Mouse (Mus musculus): ENCODE measurements around the gene Nfkbiz. TPM values are rescaled to one million over a fixed set of nuclear protein-coding genes. Genes with fewer than 3 reads are reported as not detected.
"Not testable (repeated sequence)": the region's sequence is repeated elsewhere in the genome, so short reads cannot be mapped to it uniquely, and the experiment has no call there.

Gene Nfkbiz
- polyA plus RNA-seq, 1 experiment from 2014 or later = 0.99 TPM

DNA sequence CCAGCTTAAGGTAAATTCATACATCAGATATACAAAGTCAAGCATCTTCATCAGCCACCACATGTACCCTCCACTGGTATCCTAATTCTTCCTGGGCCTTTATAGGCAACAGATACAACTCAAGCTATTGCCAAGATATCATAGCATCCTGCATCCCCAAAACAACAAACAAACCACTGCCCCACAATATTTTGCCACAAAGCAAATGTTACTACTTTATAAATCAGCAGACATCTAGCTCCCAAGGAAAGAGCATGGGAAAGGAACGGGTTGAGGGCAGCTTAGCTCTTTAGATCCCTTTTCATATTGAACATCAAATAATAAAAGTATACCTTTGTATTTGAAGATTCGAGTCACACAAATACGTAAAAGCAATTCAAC lies 580 bp downstream of the Nfkbiz start:
- Histone ChIP-seq H3K4me3 (ENCODE audit: low read depth, low read length) (peak overlapping the region; percentile 66), H3K4me2 (ENCODE audit: low read length) (peak overlapping the region; percentile 67), H3K9ac (ENCODE audit: low read length) (peak overlapping the region; percentile 73), H3K4me1 (ENCODE audit: control insufficient read depth, insufficient read depth, low read length) (no peaks in the 10 kb centered on the region), H3K9me3 (replicated peaks; ENCODE audit: control insufficient read depth, low read length) (no peaks in the 10 kb centered on the region), H3K27ac (ENCODE audit: low read depth, low read length) (no peak overlapping the region), H3K27me3 (replicated peaks; ENCODE audit: control insufficient read depth, insufficient read depth, low read length) (no peaks in the 10 kb centered on the region), H3K36me3 (ENCODE audit: control insufficient read depth, insufficient read depth, low read length) (no peaks in the 10 kb centered on the region)
- DNase-seq (ENCODE audit: low spot score) (no peak), ATAC-seq (no peak)
- WGBS = 2% methylated on average over 3 of the region's 3 CpGs

DNA sequence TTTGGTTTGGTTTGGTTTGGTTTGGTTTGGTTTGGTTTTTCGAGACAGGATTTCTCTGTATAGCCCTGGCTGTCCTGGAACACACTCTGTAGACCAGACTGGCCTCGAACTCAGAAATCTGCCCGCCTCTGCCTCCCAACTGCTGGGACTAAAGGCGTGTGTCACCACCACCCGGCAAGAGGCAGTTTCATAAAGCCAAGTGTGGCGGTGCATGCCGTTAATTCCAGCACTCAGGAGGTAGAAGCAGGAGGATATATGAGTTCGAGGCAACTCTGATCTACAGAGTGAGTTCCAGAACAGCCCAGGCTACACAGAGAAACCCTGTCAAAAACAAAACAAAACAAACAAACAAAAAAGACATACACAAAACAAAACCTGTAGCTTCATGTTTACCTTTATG lies 1.0 kb downstream of the Nfkbiz start:
- Histone ChIP-seq H3K4me3 (ENCODE audit: low read depth, low read length) (peak overlapping the region; percentile 66; the same call in 1 of the 2 replicates), H3K4me2 (ENCODE audit: low read length) (peak overlapping the region; percentile 67)
- not testable (repeated sequence) for H3K9ac ChIP-seq (ENCODE audit: low read length); H3K9me3 ChIP-seq (replicated peaks; ENCODE audit: control insufficient read depth, low read length); H3K4me1 ChIP-seq (ENCODE audit: control insufficient read depth, insufficient read depth, low read length); H3K27ac ChIP-seq (ENCODE audit: low read depth, low read length); H3K36me3 ChIP-seq (ENCODE audit: control insufficient read depth, insufficient read depth, low read length); DNase-seq (ENCODE audit: low spot score); ATAC-seq; H3K27me3 ChIP-seq (replicated peaks; ENCODE audit: control insufficient read depth, insufficient read depth, low read length)
- WGBS = 93% methylated on average over 8 of the region's 8 CpGs

DNA sequence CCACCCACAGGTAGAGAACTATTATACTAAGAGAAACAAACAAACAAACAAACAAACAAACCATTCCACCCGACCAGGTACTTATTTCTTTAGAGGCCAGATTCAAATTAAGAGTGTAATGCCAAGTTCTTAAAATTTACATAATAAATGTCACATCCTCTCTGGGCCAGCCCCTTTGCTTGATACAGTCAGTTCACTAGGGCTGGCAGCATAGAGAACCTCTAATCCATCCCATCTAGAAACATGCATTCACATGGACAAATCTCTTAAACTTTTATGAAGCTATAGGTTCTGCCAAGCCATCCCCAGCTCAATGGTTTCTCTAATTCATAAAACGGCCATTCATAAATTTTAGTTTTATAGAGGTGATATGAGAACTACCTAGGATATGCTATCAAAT lies 1.5 kb downstream of the Nfkbiz start:
- DNase-seq (ENCODE audit: low spot score) = no peak
- 72% methylated on average over 2 of the region's 2 CpGs for WGBS
- Histone ChIP-seq H3K27me3 (replicated peaks; ENCODE audit: control insufficient read depth, insufficient read depth, low read length) (no peaks in the 10 kb centered on the region), H3K9ac (ENCODE audit: low read length) (no peak overlapping the region), H3K4me2 (ENCODE audit: low read length) (no peak overlapping the region), H3K27ac (ENCODE audit: low read depth, low read length) (no peak overlapping the region), H3K4me3 (ENCODE audit: low read depth, low read length) (no peak overlapping the region), H3K4me1 (ENCODE audit: control insufficient read depth, insufficient read depth, low read length) (no peaks in the 10 kb centered on the region), H3K36me3 (ENCODE audit: control insufficient read depth, insufficient read depth, low read length) (no peaks in the 10 kb centered on the region), H3K9me3 (replicated peaks; ENCODE audit: control insufficient read depth, low read length) (no peaks in the 10 kb centered on the region)
- ATAC-seq = no peak

DNA sequence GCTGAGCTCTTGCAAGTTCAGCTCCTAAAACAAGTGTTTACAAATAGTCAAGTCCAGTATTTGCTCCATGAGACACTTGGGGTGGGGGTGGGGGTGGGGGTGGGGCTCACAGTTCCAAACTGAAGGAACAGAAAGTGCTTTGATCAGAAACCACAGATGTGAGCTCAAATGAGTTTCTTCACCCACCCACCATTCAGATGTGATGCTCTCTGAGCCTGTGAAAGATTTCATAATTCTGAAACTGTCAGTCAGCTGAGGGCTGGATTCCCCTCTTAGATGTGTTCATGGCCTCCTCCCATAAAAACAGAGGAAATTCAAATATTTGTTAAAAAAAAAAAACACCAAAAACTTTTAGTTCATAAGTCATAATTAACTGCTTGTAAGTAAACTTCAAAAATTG lies 2.9 kb downstream of the Nfkbiz start:
- H3K4me1 ChIP-seq (ENCODE audit: control insufficient read depth, insufficient read depth, low read length) = no peaks in the 10 kb centered on the region
- DNase-seq (ENCODE audit: low spot score) (no peak), ATAC-seq (no peak)
- no peak overlapping the region for H3K4me2 ChIP-seq (ENCODE audit: low read length)
- H3K9me3 ChIP-seq (replicated peaks; ENCODE audit: control insufficient read depth, low read length) = no peaks in the 10 kb centered on the region
- H3K36me3 ChIP-seq (ENCODE audit: control insufficient read depth, insufficient read depth, low read length) = no peaks in the 10 kb centered on the region
- H3K27me3 ChIP-seq (replicated peaks; ENCODE audit: control insufficient read depth, insufficient read depth, low read length) = no peaks in the 10 kb centered on the region
- no peak overlapping the region for H3K9ac ChIP-seq (ENCODE audit: low read length)
- no peak overlapping the region for H3K27ac ChIP-seq (ENCODE audit: low read depth, low read length)
- H3K4me3 ChIP-seq (ENCODE audit: low read depth, low read length) = no peak overlapping the region

DNA sequence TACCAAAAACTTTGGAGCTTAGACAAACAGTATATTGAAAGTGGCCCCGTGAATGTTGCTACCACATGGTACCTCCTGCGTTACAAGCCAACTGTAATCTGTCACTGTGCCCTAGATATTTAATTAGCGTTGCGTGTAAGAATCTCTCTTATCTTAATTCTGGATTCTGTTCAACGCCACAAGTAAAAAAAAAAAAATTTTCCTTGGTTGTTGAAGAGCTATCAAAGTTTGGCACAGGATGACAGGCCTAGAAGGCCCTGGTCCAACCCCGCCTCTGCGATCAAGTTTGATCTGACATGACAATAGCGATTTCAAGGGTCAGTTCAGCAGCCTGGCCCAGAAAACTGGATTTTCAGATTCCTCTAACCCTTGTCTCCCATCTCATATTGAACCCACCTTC lies 6.1 kb downstream of the Nfkbiz start:
- DNase-seq (ENCODE audit: low spot score) = no peak
- H3K4me1 ChIP-seq (ENCODE audit: control insufficient read depth, insufficient read depth, low read length) = no peaks in the 10 kb centered on the region
- no peaks in the 10 kb centered on the region for H3K27me3 ChIP-seq (replicated peaks; ENCODE audit: control insufficient read depth, insufficient read depth, low read length)
- H3K9me3 ChIP-seq (replicated peaks; ENCODE audit: control insufficient read depth, low read length) = no peaks in the 10 kb centered on the region
- ATAC-seq = no peak
- H3K9ac ChIP-seq (ENCODE audit: low read length) = no peak overlapping the region
- WGBS = 89% methylated on average over 8 of the region's 8 CpGs
- no peak overlapping the region for H3K4me3 ChIP-seq (ENCODE audit: low read depth, low read length)
- no peak overlapping the region for H3K27ac ChIP-seq (ENCODE audit: low read depth, low read length)
- no peak overlapping the region for H3K4me2 ChIP-seq (ENCODE audit: low read length)
- no peaks in the 10 kb centered on the region for H3K36me3 ChIP-seq (ENCODE audit: control insufficient read depth, insufficient read depth, low read length)

DNA sequence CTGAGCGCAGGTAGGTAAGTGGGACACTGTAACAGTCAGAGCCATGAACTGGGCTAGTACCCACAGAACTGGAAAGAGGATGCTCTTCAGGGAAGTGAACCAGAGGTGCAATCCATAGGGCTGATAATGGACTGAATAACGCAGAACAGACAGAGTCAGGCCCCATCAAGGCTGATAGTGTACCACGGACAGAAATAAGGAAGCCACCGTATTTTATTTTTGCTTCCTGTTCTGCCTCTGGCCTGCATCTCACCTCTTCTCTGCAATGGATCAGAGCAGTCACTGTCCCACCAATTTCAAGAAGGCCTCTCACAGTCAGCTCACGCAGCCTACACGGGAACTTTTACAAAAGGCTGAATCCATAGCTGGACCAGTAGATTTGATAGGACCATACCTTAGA lies 6.7 kb downstream of the Nfkbiz start:
- ATAC-seq = no peak
- WGBS = 94% methylated on average over 6 of the region's 6 CpGs
- Histone ChIP-seq H3K4me1 (ENCODE audit: control insufficient read depth, insufficient read depth, low read length) (no peaks in the 10 kb centered on the region), H3K9ac (ENCODE audit: low read length) (no peak overlapping the region), H3K27me3 (replicated peaks; ENCODE audit: control insufficient read depth, insufficient read depth, low read length) (no peaks in the 10 kb centered on the region), H3K9me3 (replicated peaks; ENCODE audit: control insufficient read depth, low read length) (no peaks in the 10 kb centered on the region), H3K4me3 (ENCODE audit: low read depth, low read length) (no peak overlapping the region), H3K27ac (ENCODE audit: low read depth, low read length) (no peak overlapping the region), H3K36me3 (ENCODE audit: control insufficient read depth, insufficient read depth, low read length) (no peaks in the 10 kb centered on the region), H3K4me2 (ENCODE audit: low read length) (no peak overlapping the region)
- DNase-seq (ENCODE audit: low spot score) = no peak

DNA sequence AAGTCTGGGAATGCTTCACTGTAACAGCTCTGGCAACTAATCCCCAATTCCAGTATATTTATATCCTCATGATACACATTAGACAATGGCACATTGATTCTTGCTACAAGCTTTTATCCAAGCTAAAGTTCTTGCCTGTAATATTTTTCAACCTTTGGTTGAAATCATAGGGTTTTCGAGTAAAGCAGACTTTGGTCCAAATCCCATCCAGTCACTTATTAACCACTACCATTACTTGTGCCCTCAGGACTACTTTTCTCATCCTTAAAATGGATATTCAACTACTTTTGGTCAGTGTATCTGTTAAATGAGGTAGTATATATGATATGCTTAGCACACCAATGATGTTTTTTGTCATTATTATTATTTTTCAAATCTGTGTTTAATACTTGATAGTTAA lies 7.2 kb downstream of the Nfkbiz start:
- no peak overlapping the region for H3K9ac ChIP-seq (ENCODE audit: low read length)
- no peaks in the 10 kb centered on the region for H3K4me1 ChIP-seq (ENCODE audit: control insufficient read depth, insufficient read depth, low read length)
- no peaks in the 10 kb centered on the region for H3K9me3 ChIP-seq (replicated peaks; ENCODE audit: control insufficient read depth, low read length)
- WGBS = 97% methylated on average over 1 of the region's 1 CpGs
- H3K27ac ChIP-seq (ENCODE audit: low read depth, low read length) = no peak overlapping the region
- no peak overlapping the region for H3K4me2 ChIP-seq (ENCODE audit: low read length)
- H3K36me3 ChIP-seq (ENCODE audit: control insufficient read depth, insufficient read depth, low read length) = no peaks in the 10 kb centered on the region
- no peak for ATAC-seq
- H3K27me3 ChIP-seq (replicated peaks; ENCODE audit: control insufficient read depth, insufficient read depth, low read length) = no peaks in the 10 kb centered on the region
- H3K4me3 ChIP-seq (ENCODE audit: low read depth, low read length) = no peak overlapping the region
- no peak for DNase-seq (ENCODE audit: low spot score)

DNA sequence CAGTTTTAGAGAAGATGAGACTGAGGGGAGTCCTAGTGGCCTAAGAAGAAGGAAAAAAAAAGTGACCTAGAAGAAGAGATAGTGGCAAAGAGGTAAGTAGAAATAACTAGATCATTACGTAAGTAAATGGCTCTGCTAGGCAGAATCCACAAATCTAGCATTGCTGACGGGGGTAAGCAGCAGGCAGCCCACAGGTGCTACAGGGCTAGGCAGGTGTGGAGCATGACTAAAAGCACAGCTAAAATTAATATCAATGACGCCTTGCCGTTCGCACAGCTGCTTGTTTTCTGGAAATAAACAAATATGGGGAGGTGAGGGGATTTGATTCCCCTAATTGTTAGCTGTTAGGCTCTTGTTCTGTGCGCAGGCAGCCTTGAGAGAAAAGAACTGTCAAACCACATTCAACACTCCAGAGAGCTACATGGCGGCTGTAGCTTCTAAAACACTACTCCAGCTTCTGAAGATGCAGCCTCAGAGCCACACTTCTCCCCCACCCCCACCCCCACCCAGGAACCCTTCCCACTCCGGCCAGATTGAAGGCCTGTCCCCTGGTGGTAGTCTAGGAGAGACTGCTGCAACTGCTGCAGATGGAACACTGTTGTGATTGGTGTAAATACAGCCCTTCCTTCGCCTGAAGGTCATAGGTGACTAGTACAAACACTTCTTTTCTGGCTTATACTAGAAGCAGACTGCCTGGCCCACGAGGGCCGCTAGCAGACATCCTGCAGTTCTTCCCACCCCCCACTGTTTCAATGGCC lies 15.1 kb downstream of the Nfkbiz start:
- Histone ChIP-seq H3K27ac (ENCODE audit: low read depth, low read length) (no peak overlapping the region), H3K4me2 (ENCODE audit: low read length) (no peak overlapping the region), H3K36me3 (ENCODE audit: control insufficient read depth, insufficient read depth, low read length) (no peaks in the 10 kb centered on the region), H3K4me3 (ENCODE audit: low read depth, low read length) (no peak overlapping the region), H3K27me3 (replicated peaks; ENCODE audit: control insufficient read depth, insufficient read depth, low read length) (no peaks in the 10 kb centered on the region), H3K4me1 (ENCODE audit: control insufficient read depth, insufficient read depth, low read length) (peaks cover 10% of the 10 kb centered on the region; the same call in 1 of the 2 replicates), H3K9ac (ENCODE audit: low read length) (no peak overlapping the region), H3K9me3 (replicated peaks; ENCODE audit: control insufficient read depth, low read length) (no peaks in the 10 kb centered on the region)
- 43% methylated on average over 11 of the region's 11 CpGs for WGBS
- DNase-seq (ENCODE audit: low spot score) = no peak
- no peak for ATAC-seq

DNA sequence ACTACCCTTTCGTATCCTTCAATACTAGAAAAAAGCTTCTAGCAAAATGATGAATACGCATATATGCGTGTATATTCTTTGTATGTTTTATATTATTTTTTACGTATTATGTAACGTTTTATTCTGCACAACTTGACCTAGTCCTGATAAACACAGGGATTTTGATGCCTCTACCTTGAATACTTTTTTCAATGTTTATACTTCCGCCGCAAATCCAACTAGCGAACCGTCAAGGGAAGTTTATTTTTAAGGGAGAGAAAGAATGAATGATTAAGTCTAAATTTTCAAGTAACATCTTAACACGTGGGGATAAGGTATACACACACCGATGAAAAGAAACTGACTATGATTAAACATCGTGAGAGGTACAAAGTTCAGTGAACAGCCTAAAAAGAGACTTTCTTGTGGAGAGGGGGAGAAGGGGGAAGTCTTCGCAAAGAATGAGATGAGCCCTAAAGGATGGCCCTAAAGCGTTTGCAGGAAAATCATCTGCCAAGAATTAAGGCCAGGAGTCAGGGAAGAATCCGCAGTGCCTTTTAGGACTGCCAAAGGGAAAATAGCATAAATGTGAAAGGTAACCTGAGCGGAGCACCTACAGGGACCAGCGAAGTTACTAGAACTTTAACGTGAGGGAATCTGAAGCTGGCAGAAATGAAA lies 15.8 kb downstream of the Nfkbiz start:
- no peaks in the 10 kb centered on the region for H3K9me3 ChIP-seq (replicated peaks; ENCODE audit: control insufficient read depth, low read length)
- H3K27ac ChIP-seq (ENCODE audit: low read depth, low read length) = peak overlapping the region; percentile 21; the same call in 1 of the 2 replicates
- no peak for ATAC-seq
- no peaks in the 10 kb centered on the region for H3K27me3 ChIP-seq (replicated peaks; ENCODE audit: control insufficient read depth, insufficient read depth, low read length)
- no peak for DNase-seq (ENCODE audit: low spot score)
- H3K36me3 ChIP-seq (ENCODE audit: control insufficient read depth, insufficient read depth, low read length) = peaks cover 3% of the 10 kb centered on the region
- peak overlapping the region; percentile 96 for H3K4me2 ChIP-seq (ENCODE audit: low read length)
- H3K4me3 ChIP-seq (ENCODE audit: low read depth, low read length) = peak overlapping the region; percentile 77; the same call in 1 of the 2 replicates
- WGBS = 48% methylated on average over 18 of the region's 18 CpGs
- peak overlapping the region; percentile 79; the same call in 1 of the 2 replicates for H3K9ac ChIP-seq (ENCODE audit: low read length)
- peaks cover 10% of the 10 kb centered on the region; the same call in 1 of the 2 replicates for H3K4me1 ChIP-seq (ENCODE audit: control insufficient read depth, insufficient read depth, low read length)
